Mouse (Mus musculus) skeletal muscle tissue, adult 2 months (tissue): ENCODE results near the gene Ift20.
"Not testable (repeated sequence)": the region's sequence is repeated elsewhere in the genome, so short reads cannot be mapped to it uniquely, and the experiment has no call there.

Source experiments
- DNase-seq: peaks from one replicate; pipeline ENCODE4 v3.0.0-alpha.2; 2012; ENCODE audit warnings: low read depth, low spot score

Ift20 gene

GRCm38 (mm10) chr11:78522481-78522997 is 13.6 kb upstream of the Ift20 start:
- no peak for DNase-seq

- DNase-seq, result no peak
These were observed 12.8 kb upstream of the Ift20 start for GRCm38 (mm10) chr11:78523241-78523955.

- DNase-seq, result no peak
These were observed 11.3 kb upstream of the Ift20 start for GRCm38 (mm10) chr11:78524838-78525237.

GRCm38 (mm10) chr11:78528714-78529113 is 7.4 kb upstream of the Ift20 start:
- no peak for DNase-seq

GRCm38 (mm10) chr11:78530001-78530400 is 6.2 kb upstream of the Ift20 start:
- no peak for DNase-seq

GRCm38 (mm10) chr11:78531046-78531445 is 5.1 kb upstream of the Ift20 start:
- peak; percentile 45 for DNase-seq

- not testable (repeated sequence) for DNase-seq
These were observed 4.6 kb upstream of the Ift20 start for GRCm38 (mm10) chr11:78531515-78531914.

- no peak for DNase-seq
These were observed 1.6 kb upstream of the Ift20 start for GRCm38 (mm10) chr11:78534516-78534915.

- peak; percentile 49 for DNase-seq
These were observed 633 bp upstream of the Ift20 start for GRCm38 (mm10) chr11:78535376-78536079.

GRCm38 (mm10) chr11:78536690-78537084 is 526 bp downstream of the Ift20 start:
- no peak for DNase-seq

- DNase-seq, result no peak
These were observed 4.2 kb downstream of the Ift20 start for GRCm38 (mm10) chr11:78540358-78540757.

GRCm38 (mm10) chr11:78544449-78545111 is 8.4 kb downstream of the Ift20 start:
- DNase-seq, result no peak

GRCm38 (mm10) chr11:78545181-78545580 is 9.0 kb downstream of the Ift20 start:
- no peak for DNase-seq

GRCm38 (mm10) chr11:78547718-78548460 is 11.7 kb downstream of the Ift20 start:
- DNase-seq, result no peak

- no peak for DNase-seq
These were observed 13.4 kb downstream of the Ift20 start for GRCm38 (mm10) chr11:78549491-78549987.

GRCm38 (mm10) chr11:78550168-78551058 is 14.3 kb downstream of the Ift20 start, which contains the start of gene Tmem97:
Tmem97 (minus strand) TSS chr11:78550777.
- peak; percentile 95 for DNase-seq

- no peak for DNase-seq
These were observed 14.9 kb downstream of the Ift20 start for GRCm38 (mm10) chr11:78551059-78551398.

GRCm38 (mm10) chr11:78555623-78556022 is 19.5 kb downstream of the Ift20 start:
- no peak for DNase-seq

GRCm38 (mm10) chr11:78556070-78556469 is 19.9 kb downstream of the Ift20 start:
- DNase-seq, result no peak

- no peak for DNase-seq
These were observed 21.1 kb downstream of the Ift20 start for GRCm38 (mm10) chr11:78557241-78557640.
